Mouse (Mus musculus): ENCODE measurements around the gene Kcnip1.

Gene Kcnip1

DNA sequence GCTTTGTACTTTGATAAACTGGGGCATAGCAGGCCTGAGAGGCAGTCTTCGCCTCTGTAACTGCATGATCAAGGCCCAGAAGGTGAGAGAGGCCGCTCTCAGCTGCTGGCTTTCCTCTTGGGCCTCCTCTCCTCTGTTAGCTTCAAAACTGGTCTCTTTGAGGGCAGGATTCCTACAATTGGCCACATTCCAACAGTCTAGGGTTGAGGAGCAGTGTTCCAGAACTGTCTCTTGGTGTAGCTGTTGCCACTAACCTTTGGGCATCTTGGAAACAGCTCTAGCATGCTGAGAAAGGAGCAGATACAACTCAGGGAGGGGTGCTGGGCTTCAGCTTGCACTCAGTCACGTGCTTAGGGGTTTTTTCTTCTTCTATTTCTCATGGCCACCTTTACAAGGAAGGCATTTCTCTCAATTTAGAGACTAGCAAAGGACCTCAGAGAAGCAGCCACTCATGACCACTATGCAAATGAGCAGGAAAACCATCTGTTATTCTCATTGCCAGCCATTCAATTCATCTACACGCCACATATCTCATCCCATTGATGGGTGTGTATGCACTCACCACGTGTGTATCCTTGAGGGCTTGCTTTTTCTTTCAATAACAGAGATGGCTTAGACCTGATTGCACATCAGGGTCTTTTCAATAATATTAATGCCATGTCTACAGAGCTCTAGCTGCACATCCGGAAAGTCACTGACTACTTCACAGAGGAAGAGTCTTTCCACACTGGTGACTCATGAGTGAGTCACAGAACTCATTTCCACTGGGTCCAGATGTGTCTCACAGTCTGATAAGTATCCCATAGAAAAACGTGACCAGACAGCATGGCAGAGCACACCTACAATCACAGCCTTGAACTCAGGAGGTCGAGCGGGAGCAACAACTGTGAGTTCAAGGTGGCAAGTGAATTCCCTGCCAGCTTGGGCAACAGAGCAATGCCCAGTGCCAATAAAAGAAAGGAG is 225.7 kb downstream of the Kcnip1 start:
- DNase-seq (ENCODE audit: extremely low read depth, low read depth, low spot score): no peak

DNA sequence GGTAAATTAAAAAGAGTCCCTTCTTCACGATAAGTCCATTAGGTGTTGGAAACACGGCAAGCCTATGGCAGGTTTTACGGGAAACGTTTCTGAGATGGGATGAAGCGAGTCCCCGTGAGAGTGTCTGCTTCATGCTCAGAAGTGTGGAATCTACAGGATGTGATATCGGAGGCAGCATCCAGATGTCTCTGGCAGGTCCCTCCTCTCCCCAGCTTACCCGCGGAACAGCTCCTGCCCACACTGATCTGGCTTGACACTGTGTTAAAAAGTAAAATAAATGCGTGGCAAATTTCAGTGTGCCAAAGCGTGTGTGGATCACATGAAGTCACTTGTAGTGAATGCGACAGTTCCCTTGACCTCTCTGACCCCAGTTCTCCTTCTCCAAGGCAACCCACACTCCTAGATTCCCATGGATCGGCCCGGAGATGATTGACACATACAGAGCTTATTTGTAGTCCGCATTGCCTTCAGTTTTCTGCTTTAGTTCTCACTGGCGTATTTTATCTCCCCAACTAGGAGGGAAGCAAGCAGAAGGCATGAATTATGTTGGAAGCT is 231.7 kb downstream of the Kcnip1 start:
- DNase-seq (ENCODE audit: extremely low read depth, low read depth, low spot score): no peak

DNA sequence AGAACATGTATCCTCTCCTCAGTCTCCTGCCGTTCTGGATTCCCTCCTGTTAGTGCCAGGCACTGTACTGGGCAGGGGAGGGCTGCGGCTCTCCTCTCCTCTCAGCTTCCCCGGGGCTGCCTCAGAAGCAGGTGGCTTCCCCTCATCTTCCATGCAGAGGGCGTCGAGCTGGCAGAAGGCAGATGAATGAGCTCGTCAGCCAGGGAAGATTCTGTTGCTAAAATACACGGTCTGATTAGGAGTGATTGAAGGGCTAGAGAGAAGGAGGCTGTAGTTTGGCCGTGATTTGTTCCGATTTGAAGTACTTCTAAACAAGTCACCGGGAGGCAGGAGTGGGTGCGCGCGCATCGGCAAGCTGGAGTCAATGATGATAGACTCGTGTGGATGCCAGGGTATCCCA is 236.3 kb downstream of the Kcnip1 start:
- DNase-seq (ENCODE audit: extremely low read depth, low read depth, low spot score): no peak

DNA sequence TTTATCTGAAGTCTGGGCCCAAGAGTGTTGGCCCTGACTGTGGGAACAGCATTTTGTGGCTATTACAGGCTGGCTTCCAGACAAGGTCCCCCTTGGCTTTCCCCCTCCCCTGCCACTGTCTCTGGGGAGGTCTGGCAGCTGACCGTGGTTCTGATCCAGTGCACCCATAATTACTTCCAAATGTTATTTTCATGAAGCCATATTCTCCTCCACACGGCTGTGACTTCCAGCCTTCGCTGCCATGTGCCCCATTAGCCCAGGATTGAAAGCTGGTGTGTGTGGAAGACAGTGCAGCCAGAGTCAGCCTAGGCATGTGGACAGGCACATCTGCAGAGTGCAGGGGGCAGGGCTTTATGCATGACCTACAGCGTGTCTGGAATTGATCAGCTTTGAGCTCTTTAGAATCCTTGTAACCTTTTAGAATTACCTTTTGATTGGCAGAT is 240.5 kb downstream of the Kcnip1 start:
- no peak for DNase-seq (ENCODE audit: extremely low read depth, low read depth, low spot score)

DNA sequence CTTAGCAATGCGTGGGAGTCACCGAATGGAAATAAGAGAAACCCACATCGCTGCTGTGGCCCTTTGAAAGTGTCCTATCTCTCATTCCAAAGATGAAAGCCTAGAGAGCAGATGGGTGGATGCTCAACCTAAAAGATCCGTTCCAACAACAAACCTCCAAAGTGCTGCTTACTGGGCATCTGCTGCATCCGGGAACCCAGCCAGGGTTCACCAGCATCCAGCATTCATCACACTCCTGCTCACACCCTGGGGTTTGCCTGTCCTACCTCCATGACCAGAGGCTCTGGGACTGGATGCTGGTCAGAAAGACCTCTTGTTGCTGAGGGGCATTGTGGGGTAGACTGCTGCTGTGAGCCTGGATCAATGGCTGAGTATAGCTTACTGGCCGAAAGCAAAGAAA is 241.4 kb downstream of the Kcnip1 start:
- DNase-seq (ENCODE audit: extremely low read depth, low read depth, low spot score): no peak

DNA sequence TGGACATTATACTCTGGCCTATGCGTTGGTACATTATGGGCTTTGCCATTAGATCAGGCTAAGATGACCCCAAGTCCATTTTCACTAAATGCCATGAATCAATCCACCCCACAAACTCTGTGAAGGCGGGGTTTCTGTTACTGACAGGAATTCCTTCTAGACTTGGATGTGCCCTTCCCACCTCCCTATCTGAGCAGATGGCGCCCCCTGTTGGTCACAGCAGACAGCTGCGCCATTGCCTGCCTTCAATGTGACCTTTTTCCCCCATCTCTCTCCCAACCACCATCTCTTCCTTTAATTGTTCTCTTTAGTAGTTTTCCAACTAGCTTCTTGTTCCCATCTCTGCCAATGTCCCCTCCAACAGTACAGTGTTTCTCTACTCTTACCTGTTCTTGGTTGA is 243.0 kb downstream of the Kcnip1 start:
- no peak for DNase-seq (ENCODE audit: extremely low read depth, low read depth, low spot score)

DNA sequence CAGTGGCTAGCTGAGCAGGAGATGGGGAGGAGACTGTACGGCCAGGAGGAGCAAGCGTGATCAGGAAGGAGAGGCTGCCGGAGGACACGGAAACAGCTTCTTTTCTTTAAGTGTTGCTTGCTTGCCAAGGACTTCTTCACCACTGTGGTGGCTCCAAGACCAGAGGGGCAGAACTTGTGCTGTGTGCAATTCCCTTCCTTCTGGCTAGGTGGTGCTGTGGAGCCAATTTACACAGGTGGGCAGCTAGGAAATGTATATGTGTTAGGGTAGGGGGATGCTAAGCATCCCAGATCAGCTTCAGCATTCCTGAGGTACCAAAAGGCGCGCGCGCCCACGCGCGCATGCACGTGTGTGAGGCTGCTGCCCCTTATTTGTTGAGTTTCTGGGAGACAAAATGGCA is 243.5 kb downstream of the Kcnip1 start:
- no peak for DNase-seq (ENCODE audit: extremely low read depth, low read depth, low spot score)

DNA sequence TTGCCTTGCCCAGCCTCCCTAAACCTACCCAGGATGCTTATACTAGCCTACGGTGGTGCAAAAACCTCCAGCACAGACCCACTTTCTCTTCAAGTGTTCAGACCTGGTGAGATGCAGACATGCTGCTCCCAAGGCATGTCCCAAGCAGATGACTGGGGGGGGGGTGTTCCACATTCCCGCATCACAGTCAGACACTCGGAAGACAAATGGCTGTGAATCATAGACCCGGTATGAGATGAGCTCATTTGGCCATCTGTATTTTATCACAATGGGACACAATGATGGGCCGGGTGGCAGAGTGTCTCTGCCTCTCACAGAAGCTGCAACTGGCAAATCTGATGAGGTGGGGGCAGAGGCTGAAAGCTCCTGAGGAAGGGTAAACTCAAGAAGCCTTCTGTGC is 244.2 kb downstream of the Kcnip1 start:
- no peak for DNase-seq (ENCODE audit: extremely low read depth, low read depth, low spot score)

DNA sequence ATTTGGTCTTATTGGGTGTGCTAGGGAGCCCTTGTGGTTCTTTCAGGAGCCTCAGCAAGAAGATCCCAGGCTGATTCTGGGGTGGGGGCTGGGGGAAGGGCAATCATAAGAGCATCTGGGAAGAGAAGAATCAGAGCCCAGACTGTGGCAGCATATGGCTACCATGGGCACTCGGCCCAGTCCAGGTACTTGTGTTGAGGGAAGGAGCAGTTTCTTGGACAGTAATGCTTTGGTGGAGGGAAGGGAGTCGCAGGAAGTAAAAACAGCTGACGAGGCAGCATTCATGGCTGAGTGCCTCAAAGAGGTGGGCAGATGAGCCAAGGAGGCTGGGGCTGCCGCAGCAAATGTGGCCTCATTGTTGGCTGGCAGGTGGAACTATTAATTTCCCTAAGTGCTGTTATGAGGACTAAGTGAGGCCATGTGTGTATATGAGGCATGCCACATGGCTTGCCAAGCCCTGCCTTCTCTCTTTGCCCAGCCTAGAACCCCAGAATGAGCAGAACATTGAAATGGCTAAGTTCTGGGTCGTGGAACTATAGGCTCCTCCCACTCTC is 245.5 kb downstream of the Kcnip1 start:
- no peak for DNase-seq (ENCODE audit: extremely low read depth, low read depth, low spot score)

DNA sequence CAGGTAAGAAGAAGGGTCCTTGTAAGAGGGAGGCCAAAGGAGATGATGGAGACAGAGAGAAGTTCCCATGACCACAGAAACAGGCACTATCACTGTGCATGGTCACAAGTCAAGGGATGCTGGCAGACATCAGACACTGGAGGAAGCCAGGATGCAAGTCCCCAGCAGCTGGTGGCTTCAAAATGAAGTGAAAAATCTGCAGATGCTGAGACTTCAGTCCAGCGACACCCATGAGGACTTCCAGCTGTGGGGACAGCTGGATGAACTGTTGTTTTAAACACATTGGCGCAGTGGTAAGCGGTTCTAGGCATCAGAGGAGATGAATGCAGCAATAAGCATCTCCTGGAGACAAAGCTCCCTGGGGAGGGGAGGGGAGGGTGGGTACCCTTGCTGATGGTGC is 246.6 kb downstream of the Kcnip1 start:
- DNase-seq (ENCODE audit: extremely low read depth, low read depth, low spot score): no peak

DNA sequence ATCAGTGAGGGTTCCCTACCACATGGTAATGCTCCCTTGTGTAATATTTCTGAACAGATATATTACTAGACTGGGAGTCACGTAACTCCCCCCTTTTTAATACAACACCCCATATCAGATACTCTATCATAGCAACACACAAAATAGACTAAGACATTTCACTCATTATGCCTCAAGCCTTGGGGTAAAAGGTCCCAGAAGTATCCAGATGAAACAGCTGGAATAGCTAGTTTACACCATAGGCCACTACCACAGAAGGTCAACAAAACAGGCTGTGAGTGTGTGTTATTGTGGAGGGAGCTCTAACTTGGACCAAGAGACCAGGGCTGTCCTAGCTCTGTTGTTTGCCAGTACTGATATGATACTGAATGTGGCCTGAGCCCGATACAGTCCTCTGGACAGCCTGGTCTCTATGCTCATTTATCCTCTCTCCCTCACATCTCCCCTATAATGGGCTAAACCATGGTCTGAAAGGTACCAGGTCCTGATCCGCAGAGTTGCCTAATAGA is 247.1 kb downstream of the Kcnip1 start:
- DNase-seq (ENCODE audit: extremely low read depth, low read depth, low spot score): no peak

DNA sequence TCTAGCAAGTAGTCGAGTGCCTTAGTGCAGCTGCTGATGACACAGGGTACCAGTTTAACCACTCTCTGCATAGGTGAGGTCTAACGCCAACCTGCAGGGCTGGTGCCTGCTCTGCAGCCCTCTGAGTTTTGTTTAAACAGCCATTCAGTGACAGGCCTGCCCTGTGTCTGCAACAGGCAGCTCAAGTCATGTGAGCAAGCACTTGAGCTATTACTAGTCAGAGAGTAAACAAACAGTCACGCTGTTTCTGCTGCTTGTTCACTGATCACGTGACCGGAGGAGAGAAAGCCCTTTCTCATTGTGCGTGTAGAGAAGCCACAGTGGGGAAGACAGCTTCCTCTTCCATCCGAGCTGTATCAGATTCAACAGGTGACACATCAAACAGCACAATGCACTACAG is 248.5 kb downstream of the Kcnip1 start:
- DNase-seq (ENCODE audit: extremely low read depth, low read depth, low spot score): no peak

DNA sequence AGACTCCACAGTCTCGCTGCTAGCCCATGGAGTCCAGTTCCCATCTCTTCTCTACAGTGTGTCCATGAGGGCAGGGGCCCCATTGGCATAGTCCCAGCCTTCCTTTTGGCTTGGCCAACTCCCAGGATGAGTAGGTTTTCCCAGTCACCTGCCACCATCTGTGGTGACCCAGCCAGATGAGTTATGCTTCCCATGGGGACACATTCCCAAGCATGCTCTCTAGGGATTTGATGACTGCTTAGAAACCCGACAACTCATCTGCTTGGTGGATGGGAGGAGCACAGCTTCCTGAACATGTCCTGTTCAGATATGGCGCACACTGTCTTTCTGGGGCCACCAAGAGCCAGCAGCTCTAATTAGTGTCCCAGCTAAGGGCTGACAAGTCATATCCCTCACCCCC is 252.8 kb downstream of the Kcnip1 start:
- no peak for DNase-seq (ENCODE audit: extremely low read depth, low read depth, low spot score)

DNA sequence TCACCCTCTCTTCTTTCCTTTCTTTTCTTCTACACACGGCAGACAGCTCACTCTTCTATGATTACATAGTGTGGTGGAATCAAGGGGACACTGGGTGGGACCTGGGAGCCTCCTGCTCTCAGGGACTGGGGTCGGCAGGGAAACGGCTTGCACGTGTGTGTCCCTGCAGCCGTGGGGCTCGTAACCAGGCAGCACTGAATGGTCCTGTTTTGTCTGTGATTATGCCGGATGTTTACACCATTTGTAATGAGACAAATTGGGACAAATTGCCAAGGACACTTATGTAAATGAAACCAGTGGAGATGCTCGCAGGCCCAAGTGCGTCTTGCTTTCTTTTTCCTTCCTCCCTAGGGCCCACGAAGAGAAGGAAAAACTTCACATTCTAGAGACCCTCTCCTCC is 256.5 kb downstream of the Kcnip1 start:
- no peak for DNase-seq (ENCODE audit: extremely low read depth, low read depth, low spot score)

DNA sequence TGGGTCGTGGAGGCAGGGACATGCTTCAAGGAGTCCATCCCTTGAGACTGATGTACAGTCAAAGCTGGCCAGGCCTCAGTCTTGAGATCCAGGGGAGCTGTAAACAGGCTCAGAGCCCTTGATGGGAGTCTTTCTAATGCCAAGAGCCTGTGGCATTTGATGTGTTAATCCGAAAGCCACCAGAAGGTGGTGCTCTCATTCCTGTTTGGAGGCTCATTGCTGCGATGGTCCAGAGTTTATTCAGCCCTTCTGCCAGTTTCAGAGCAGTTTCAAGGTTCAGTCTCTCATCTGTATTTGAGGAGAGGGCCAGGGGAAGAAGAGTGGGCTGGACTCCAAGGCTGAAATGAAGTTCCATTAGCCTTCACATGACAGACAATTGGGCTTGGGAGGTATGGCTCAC is 259.7 kb downstream of the Kcnip1 start:
- no peak for DNase-seq (ENCODE audit: extremely low read depth, low read depth, low spot score)

DNA sequence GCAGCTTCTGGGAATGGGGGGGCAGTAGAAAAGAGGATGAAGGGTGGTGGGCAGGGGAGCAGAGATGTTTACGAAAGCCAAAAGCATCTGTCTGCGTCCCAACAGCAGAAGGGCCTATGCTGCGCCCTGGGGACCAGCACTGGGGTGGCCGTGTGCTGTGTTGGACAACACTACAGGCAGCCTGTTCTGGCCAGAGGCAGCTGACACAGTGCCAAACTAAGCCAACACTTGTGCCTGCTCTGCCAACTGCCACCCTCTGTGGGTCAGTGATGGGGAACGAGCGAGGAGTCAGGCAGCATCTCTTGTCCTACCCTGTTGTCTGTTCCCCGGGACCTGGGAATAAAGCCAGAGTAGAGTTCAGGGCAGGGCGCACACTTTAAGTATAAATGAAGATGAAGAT is 260.6 kb downstream of the Kcnip1 start:
- no peak for DNase-seq (ENCODE audit: extremely low read depth, low read depth, low spot score)

DNA sequence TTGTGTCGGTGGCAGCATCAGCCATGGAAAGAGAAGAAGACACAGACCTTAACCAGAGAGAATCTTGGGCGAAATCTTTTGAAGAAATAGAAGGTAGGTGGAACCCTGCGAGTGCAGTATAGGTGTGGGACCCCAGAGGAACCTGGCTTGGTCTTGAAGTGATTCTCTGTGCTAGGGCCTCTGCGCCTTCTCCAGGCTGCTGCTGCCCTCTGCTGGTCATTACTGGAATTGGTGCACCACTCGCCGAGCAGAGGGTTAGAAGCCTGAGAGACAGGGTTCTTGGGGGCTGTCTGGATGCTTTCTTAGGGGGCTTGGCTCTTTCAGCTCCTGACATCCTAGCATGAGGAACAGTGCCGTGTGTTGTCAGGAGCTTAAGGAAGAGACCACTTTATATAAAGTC is 271.7 kb downstream of the Kcnip1 start:
- DNase-seq (ENCODE audit: extremely low read depth, low read depth, low spot score): no peak

DNA sequence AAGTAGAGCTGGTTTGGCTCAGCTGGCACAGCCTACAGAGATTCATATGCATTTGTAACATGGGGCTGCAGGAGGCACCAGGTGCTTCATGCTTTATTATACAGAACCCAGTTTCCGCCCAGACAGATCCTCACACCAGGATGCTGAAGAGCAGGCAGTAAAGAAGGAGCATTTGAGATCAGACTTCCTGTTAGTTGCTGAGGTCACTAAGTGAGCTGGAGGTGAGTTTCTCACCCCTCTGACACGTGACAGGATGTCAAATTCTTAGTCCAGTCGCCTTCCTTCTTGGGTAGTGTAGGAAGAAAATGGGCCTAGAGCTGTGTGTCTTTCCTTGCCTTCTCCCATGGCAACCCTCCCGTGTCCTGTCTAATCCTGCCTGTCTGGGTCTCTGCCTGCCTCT is 286.2 kb downstream of the Kcnip1 start:
- DNase-seq (ENCODE audit: extremely low read depth, low read depth, low spot score): no peak

DNA sequence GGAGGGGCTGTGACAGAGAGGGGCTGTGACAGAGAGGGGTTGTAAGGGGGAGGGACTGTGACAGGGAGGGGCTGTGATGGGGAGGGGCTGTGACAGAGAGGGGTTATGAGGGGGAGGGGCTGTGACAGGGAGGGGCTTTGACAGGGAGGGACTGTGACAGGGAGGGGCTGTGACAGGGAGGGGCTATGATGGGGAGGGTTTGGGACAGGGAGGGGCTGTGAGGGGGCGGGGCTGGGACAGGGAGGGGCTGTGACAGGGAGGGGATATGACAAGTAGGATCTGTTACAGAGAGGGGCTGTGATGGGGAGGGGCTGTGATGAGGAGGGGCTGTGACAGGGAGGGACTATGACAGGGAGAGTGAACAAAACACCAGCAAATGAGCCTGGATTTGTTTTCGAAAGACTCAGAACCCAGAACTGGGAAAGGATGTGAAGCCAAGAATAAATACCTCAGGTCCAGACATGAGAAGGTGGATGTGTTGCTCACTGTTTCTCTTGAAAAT is 290.9 kb downstream of the Kcnip1 start:
- no peak for DNase-seq (ENCODE audit: extremely low read depth, low read depth, low spot score)

DNA sequence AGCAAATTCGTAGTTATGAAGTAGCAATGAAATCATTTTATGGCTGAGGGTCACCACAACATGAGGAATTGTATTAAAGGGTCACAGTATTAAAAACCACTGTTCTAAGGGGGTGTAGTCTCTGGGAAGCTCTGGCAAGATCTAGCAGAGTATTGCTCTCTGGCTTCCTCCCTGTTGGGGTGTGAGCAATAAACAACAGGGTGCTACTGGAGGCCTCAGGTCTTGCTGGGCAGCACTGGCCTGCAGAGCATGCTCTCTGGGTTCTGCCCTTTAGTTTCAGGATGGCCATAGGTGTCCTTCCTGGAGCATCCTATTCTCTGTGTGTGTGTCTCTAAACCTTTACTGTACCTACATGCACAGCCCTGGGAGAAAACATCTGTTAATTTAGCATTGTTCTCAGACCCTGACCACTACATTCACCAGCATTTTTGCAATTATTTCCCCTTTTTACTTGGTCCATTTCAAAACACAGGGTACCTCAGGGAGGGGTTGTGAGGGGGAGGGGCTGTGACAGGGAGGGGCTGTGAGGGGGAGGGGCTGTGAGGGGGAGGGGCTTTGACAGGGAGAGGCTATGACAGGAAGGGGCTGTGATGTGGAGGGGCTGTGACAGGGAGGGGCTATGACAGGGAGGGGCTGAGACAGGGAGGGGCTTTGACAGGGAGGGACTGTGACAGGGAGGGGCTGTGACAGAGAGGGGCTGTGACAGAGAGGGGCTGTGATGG is 291.6 kb downstream of the Kcnip1 start:
- no peak for DNase-seq (ENCODE audit: extremely low read depth, low read depth, low spot score)

DNA sequence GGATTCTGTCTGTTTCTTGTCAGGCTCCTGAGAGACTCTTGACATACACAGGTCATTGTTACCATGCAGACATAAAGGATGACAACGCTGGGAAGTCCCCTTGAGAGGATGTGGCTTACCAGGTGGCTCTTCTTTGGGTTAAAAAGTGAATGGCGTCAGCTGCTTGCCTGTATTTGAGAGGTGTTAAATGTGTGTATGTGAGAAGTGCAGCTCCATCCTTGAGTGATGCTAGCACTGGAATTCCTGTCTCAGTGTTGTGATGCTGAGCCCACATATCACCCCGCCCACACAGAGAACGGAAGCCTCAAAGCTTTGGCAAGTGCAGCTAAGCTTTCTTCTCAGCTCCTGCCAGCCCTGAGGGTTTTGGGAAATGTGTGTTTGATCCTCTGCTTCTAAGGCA is 292.2 kb downstream of the Kcnip1 start:
- no peak for DNase-seq (ENCODE audit: extremely low read depth, low read depth, low spot score)
